Comparison of ENCODE assay signal across 9 mouse cellular contexts in genomic region chr3:32965528-32965927, GRCm38 (mm10).
A peak's percentile ranks its signal among the peaks of the same experiment; 100 is the strongest.
DNase-seq lines count a peak whose midpoint lies in the region; ATAC-seq and TF ChIP-seq lines count a peak whose summit lies in the region.
"Had no signal": no experiment of that assay in that cellular context is flagged by ENCODE, and none has a peak within 500 bp of the region (broad histone marks: within the 10 kb centered on the region; RNA-seq: fewer than 3 reads in every experiment).

No protein-coding gene starts in this region.

- no peaks in the 10 kb centered on the region for H3K9me3 ChIP-seq in heart, embryonic 12.5 days (replicated peaks)
- H3K9me3 ChIP-seq: hindbrain, embryonic 15.5 days had no signal

- H3K4me2 ChIP-seq in heart, embryonic 12.5 days, result no peak overlapping the region
- H3K4me2 ChIP-seq: hindbrain, embryonic 15.5 days had no signal

- no peaks in the 10 kb centered on the region for H3K36me3 ChIP-seq in heart, adult 2 months (ENCODE audit: control insufficient read depth, insufficient read depth, low read length)
- no peaks in the 10 kb centered on the region for H3K36me3 ChIP-seq in heart, embryonic 12.5 days
- H3K36me3 ChIP-seq: hindbrain, embryonic 15.5 days had no signal

- H3K4me3 ChIP-seq in heart, adult 2 months, result no peak overlapping the region
- no peak overlapping the region for H3K4me3 ChIP-seq in heart, embryonic 12.5 days
- H3K4me3 ChIP-seq: hindbrain, embryonic 15.5 days had no signal

- ATAC-seq in heart, embryonic 12.5 days (ENCODE audit: insufficient number of reproducible peaks, low FRiP score), result no peak

- H3K27ac ChIP-seq in heart, adult 2 months, result no peak overlapping the region
- H3K27ac ChIP-seq in heart, embryonic 12.5 days (ENCODE audit: poor library complexity, severe bottlenecking), result no peak overlapping the region
- H3K27ac ChIP-seq: hindbrain, embryonic 15.5 days had no signal

- WGBS in heart, adult 2 months, result 6% methylated on average over 2 of the region's 2 CpGs
- WGBS in heart, embryonic 12.5 days, result 3% methylated on average over 2 of the region's 2 CpGs

- no peaks in the 10 kb centered on the region for H3K4me1 ChIP-seq in heart, adult 2 months (ENCODE audit: control insufficient read depth, insufficient read depth, low read length)
- no peaks in the 10 kb centered on the region for H3K4me1 ChIP-seq in heart, embryonic 12.5 days (replicated peaks)
- H3K4me1 ChIP-seq: hindbrain, embryonic 15.5 days had no signal

- H3K9ac ChIP-seq in heart, adult 2 months (ENCODE audit: low read depth, low read length), result no peak overlapping the region
- no peak overlapping the region for H3K9ac ChIP-seq in heart, embryonic 12.5 days
- H3K9ac ChIP-seq: hindbrain, embryonic 15.5 days had no signal

- TF ChIP-seq POLR2A in heart, adult 2 months (IDR thresholded peaks at IDR 0.05; ENCODE audit: insufficient read depth, low read depth, low read length), result no peak

- no peaks in the 10 kb centered on the region for H3K79me2 ChIP-seq in heart, adult 2 months (replicated peaks; ENCODE audit: control insufficient read depth, insufficient read depth, low read length)

- TF ChIP-seq CTCF in heart, adult 2 months (IDR thresholded peaks at IDR 0.05), result peak; percentile 42

- DNase-seq in heart, adult 2 months, result no peak
- DNase-seq in right cerebral cortex, postnatal 4 days, result peak; percentile 20
- DNase-seq in right cerebral cortex, adult 18-20 months, result no peak
- peak; percentile 57 for DNase-seq in forelimb bud, embryonic 11.5 days (ENCODE audit: low read depth, low spot score)
- peak; percentile 70 for DNase-seq in retina, postnatal 1 day
- DNase-seq in right cerebral cortex, postnatal 14 days, result no peak
- DNase-seq in testis, postnatal 10 days (ENCODE audit: low spot score), result no peak

- TF ChIP-seq EP300 in heart, adult 2 months (IDR thresholded peaks at IDR 0.05; ENCODE audit: insufficient read depth, low read depth, low read length), result no peak

- intact Hi-C loops in heart, adult 2 months (cut with DNase I), result no loop called here

- no peaks in the 10 kb centered on the region for H3K27me3 ChIP-seq in heart, adult 2 months (ENCODE audit: control insufficient read depth, insufficient read depth, low read length)
- no peaks in the 10 kb centered on the region for H3K27me3 ChIP-seq in heart, embryonic 12.5 days (replicated peaks)
- H3K27me3 ChIP-seq: hindbrain, embryonic 15.5 days had no signal

Comparison
In these comparisons a context has a peak if more than half of its experiments do, and no peak if none do; other contexts are left out.
1. DNase-seq: peak in right cerebral cortex, postnatal 4 days (single experiment), forelimb bud, embryonic 11.5 days (single experiment) and retina, postnatal 1 day (single experiment); none in heart, adult 2 months (0 of 2), right cerebral cortex, adult 18-20 months (single experiment), right cerebral cortex, postnatal 14 days (single experiment) and testis, postnatal 10 days (single experiment).